Mouse (Mus musculus): ENCODE results near the gene Junb.

DNA sequence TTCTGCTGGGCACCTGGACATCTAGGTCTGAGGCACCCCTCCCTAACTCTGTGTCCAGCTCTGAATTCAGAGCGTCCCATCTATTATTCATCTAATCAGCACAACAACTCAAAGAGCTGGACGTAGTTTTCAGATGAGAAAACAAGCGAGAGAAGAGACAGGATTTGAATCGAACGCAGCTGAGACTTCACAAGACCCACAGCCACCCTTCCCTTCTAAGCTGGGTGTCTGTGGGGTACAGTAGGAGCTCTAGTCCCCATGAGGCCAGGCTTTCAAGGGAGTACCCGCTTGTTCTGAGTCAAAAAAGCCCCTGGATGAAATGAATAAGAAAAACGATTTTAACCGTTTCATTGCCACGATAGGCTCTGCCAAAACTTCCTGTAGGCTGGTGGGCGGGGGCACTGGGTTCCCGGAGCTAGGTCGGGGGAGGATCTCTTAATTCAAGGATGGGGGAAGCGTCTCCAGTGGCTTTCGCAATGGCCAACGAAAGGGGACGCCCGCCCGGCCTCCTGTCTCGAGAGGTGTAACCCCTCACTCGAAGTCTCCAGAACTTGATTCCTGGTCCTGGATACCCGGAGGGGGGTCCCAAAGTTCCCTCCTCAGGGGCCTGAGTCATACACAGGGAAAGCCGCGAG lies 6.6 kb upstream of the Junb start:
- TF ChIP-seq CTCF (IDR thresholded peaks at IDR 0.05; ENCODE audit: low read depth, low read length) (no peak), POLR2A (IDR thresholded peaks at IDR 0.05; ENCODE audit: insufficient read depth, low read length) (no peak), EP300 (IDR thresholded peaks at IDR 0.05; ENCODE audit: insufficient read depth, low read depth, low read length) (no peak)

Data from ES-Bruce4 (cell line).